Mouse (Mus musculus) neural tube, embryonic 15.5 days (tissue): ENCODE data around the gene March5. TPM values are rescaled to one million over a fixed set of nuclear protein-coding genes. Genes with fewer than 3 reads are reported as not detected.
A peak's percentile ranks its signal among the peaks of the same experiment; 100 is the strongest.
"Not testable (repeated sequence)": the region's sequence is repeated elsewhere in the genome, so short reads cannot be mapped to it uniquely, and the experiment has no call there.

ENCODE experiments used
- ATAC-seq: fragments of 200-750 bp; cut with Nextera tagmentation; 2 replicates; pipeline ENCODE4 v1.8.0; 2017; ENCODE audit warnings: mild to moderate bottlenecking, moderate TSS enrichment, moderate library complexity; ENCODE audit not compliant: low FRiP score
- H3K27ac ChIP-seq: fragments of 300-500 bp; sonication (generic); replicated peaks from 2 replicates; pipeline ENCODE4 v1.5.1; 2015; ENCODE audit warnings: mild to moderate bottlenecking, inconsistent platforms
- H3K27me3 ChIP-seq: fragments of 300-500 bp; sonication (generic); replicated peaks from 2 replicates; pipeline ENCODE4 v1.6.1; 2015; ENCODE audit warnings: inconsistent platforms
- H3K36me3 ChIP-seq: fragments of 300-500 bp; sonication (generic); 2 replicates; pipeline ENCODE4 v1.6.1; 2015; ENCODE audit warnings: inconsistent platforms
- H3K4me1 ChIP-seq: fragments of 300-500 bp; sonication (generic); 2 replicates; pipeline ENCODE4 v1.6.1; 2015; ENCODE audit warnings: inconsistent platforms
- H3K4me2 ChIP-seq: fragments of 300-500 bp; sonication (generic); 2 replicates; pipeline ENCODE4 v1.6.1; 2015; ENCODE audit warnings: inconsistent platforms, mild to moderate bottlenecking, moderate library complexity
- H3K4me3 ChIP-seq: fragments of 300-500 bp; sonication (generic); replicated peaks from 2 replicates; pipeline ENCODE4 v1.5.1; 2015; ENCODE audit warnings: mild to moderate bottlenecking, inconsistent platforms
- H3K9ac ChIP-seq: fragments of 300-500 bp; sonication (generic); replicated peaks from 2 replicates; pipeline ENCODE4 v1.6.1; 2015; ENCODE audit warnings: mild to moderate bottlenecking, inconsistent platforms
- H3K9me3 ChIP-seq: fragments of 300-500 bp; sonication (generic); replicated peaks from 2 replicates; pipeline ENCODE4 v1.6.1; 2016; ENCODE audit warnings: inconsistent platforms
- WGBS: fragments of 180-500 bp; shearing (Covaris S2); methylation state at CpG from one replicate; pipeline ENCODE4 v1.1.7; 2015; ENCODE audit warnings: mixed read lengths; 5-methylcytosine and 5-hydroxymethylcytosine counted together
- polyA plus RNA-seq: library from polyadenylated mRNA; unstranded; fragments of >200 nt; fragmentation: Nextera tagmentation; extraction: Ambion mirVana; gene quantifications from 2 replicates; pipeline ENCODE4 v1.2.1, GENCODE M21; 2015

The March5 gene
- polyA plus RNA-seq, 1 experiment from 2014 or later, result 104 TPM

DNA sequence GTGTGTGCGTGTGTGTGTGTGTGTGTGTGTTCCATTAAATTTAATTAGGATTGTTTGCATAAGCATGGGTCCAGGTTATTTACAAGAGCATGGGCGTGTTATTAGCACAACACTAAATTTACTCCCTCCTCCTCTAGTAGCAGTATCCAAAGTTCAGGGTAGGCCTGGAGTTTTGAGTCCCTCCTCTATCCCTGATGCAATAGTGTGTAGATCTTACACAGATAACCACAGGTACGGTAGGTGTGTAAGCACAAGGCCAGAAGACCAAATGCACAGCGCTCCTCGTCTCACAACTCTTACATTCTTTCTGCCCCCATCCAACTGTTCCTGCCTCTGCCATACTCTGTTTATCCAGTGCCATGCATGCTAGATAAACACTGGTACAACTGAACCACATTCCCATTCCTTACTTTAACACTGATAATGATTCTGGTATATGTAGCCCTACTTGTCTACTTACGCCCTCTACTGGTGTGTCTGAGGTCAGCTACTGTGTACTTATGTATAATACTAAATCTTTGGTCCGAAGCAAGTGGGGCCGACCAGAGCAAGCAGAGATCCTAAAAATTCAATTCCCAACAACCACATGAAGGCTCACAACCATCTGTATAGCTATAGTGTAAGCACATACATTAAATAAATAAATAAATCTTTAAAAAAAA, 2.3 kb downstream of the March5 start:
- no peaks in the 10 kb centered on the region for H3K27me3 ChIP-seq
- H3K4me1 ChIP-seq, result peaks cover 22% of the 10 kb centered on the region
- peaks cover 19% of the 10 kb centered on the region for H3K36me3 ChIP-seq
- no peak overlapping the region for H3K9ac ChIP-seq
- H3K4me3 ChIP-seq, result no peak overlapping the region
- no peak overlapping the region for H3K27ac ChIP-seq
- H3K4me2 ChIP-seq, result peak overlapping the region; percentile 87
- WGBS, result 87% methylated on average over 8 of the region's 8 CpGs
- H3K9me3 ChIP-seq, result no peaks in the 10 kb centered on the region
- ATAC-seq, result no peak

DNA sequence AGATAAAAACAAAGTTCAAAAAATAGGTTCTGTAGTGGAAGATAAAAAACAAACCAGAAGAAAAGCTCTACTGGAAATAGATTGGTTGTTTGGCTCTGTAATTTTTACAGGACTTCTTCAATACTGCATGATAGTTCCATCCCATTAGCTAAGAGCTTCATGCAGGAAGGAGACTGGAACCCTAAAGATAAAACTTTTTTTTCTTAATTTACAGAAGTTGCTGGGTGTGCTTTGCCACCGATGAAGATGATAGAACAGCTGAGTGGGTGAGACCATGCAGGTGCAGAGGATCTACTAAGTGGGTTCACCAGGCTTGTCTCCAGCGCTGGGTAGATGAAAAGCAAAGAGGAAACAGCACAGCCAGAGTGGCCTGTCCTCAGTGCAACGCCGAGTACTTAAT, 3.1 kb downstream of the March5 start:
- Histone ChIP-seq H3K4me1 (peaks cover 22% of the 10 kb centered on the region), H3K9ac (no peak overlapping the region), H3K27ac (no peak overlapping the region), H3K36me3 (peaks cover 21% of the 10 kb centered on the region), H3K4me2 (no peak overlapping the region), H3K27me3 (no peaks in the 10 kb centered on the region), H3K4me3 (no peak overlapping the region), H3K9me3 (no peaks in the 10 kb centered on the region)
- ATAC-seq, result no peak
- WGBS, result over 99% methylated on average over 4 of the region's 4 CpGs

DNA sequence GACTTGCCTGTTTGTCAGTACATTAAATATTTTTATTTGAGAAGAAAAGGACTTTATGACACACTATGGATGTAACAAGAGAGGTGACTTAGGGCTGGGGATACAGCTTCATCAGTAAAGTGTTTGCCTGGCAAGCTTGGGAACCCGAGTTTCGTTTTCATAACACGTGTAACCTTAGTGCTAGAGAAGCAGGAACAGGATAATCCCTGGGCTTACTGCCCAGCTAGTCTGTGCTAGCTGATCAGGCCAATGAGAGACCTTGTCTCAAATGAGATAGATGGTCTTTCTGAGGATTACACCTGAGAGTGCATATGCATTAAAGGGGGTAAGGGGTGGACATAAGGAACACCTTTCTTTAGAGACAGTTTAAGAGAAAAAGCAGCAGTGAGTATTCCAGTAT, 4.1 kb downstream of the March5 start:
- 97% methylated on average over 3 of the region's 3 CpGs for WGBS
- H3K9me3 ChIP-seq, result no peaks in the 10 kb centered on the region
- no peak for ATAC-seq

DNA sequence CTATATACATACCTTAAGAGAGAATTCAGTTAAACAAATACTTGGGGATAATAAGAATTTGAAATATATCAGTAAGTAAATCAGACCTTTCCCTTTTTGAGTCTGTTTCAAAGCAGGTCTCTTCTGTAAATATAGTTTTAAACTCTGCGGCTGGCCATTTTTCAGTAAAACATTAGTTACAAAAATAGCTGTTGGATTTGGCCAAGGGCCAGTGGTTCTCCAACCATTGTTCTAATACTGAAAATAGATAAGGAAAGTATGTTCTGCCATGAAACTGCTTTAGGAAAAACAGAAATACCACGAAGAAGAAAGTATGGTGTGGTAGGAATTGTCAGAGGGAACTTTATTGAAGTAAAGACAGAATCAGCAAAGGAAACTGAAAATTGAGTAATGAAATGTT, 7.4 kb downstream of the March5 start:
- H3K4me1 ChIP-seq, result peaks cover 1% of the 10 kb centered on the region
- H3K4me2 ChIP-seq, result no peak overlapping the region
- H3K9ac ChIP-seq, result no peak overlapping the region
- H3K4me3 ChIP-seq, result no peak overlapping the region
- 85% methylated on average over 2 of the region's 2 CpGs for WGBS
- ATAC-seq, result no peak
- no peak overlapping the region for H3K27ac ChIP-seq
- no peaks in the 10 kb centered on the region for H3K27me3 ChIP-seq
- H3K36me3 ChIP-seq, result peaks cover 45% of the 10 kb centered on the region
- no peaks in the 10 kb centered on the region for H3K9me3 ChIP-seq

More for the DNA sequence above, 4.1 kb downstream of the March5 start:
- Histone ChIP-seq H3K27me3 (no peaks in the 10 kb centered on the region), H3K4me3 (no peak overlapping the region), H3K27ac (no peak overlapping the region), H3K4me1 (peaks cover 16% of the 10 kb centered on the region), H3K36me3 (peaks cover 23% of the 10 kb centered on the region), H3K4me2 (no peak overlapping the region), H3K9ac (no peak overlapping the region)

DNA sequence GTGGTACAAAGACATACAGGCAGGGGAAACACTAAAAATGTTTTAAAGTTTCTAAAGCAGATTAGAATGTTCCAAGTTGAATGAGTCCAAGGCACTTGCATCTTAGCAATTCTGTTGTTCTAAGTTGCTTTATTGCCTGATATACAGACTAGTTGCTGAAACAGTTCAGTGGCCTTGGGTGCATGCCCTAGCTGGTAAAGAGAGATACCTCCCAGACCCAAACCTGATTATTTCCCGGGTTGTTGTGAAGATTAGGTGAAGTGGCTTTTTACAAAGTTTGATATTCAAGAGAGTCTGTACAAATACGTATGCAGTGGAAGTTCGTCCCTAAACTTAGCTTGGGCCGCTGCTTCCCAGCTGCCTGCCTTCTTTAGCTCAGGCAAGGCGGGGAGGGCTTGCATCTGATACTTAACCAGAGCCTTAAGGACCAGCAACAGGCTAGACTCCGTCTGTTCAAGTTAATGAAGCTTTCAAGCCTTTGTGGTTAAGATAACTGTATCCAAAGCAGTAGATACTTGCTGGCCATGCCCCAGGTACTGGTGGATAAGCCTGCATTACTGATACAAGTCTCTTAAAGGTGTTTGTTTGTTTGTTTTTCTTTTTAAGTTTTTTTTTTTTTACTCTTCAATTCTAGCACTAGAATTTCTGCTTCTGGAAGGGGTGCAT, 18.0 kb downstream of the March5 start:
- Histone ChIP-seq H3K9me3 (no peaks in the 10 kb centered on the region), H3K36me3 (peaks cover 16% of the 10 kb centered on the region), H3K27ac (no peak overlapping the region), H3K4me3 (no peak overlapping the region), H3K9ac (no peak overlapping the region), H3K4me1 (no peaks in the 10 kb centered on the region), H3K27me3 (no peaks in the 10 kb centered on the region), H3K4me2 (no peak overlapping the region)
- ATAC-seq, result no peak
- WGBS, result 86% methylated on average over 6 of the region's 6 CpGs

DNA sequence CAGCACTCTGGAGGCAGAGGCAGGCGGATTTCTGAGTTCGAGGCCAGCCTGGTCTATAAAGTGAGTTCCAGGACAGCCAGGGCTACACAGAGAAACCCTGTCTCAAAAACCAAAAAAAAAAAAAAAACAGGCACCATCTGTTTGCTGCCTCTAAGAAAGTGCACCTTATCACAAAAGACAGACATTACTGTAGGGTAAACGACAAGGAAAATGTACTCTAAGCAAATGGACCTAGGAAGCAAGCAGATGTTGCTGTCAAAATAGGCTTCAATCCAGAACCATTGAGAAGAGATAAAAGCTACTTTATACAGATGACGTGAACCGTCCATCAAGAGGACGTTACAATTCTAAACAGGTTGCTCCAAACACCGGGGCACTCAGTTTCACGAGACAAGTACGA, 25.3 kb downstream of the March5 start:
- not testable (repeated sequence) for H3K9ac ChIP-seq, H3K27ac ChIP-seq, H3K4me3 ChIP-seq, H3K36me3 ChIP-seq, H3K4me1 ChIP-seq, ATAC-seq, H3K9me3 ChIP-seq, H3K4me2 ChIP-seq
- 59% methylated on average over 9 of the region's 9 CpGs for WGBS
- H3K27me3 ChIP-seq, result peaks cover 12% of the 10 kb centered on the region; the same call in 1 of the 2 replicates

DNA sequence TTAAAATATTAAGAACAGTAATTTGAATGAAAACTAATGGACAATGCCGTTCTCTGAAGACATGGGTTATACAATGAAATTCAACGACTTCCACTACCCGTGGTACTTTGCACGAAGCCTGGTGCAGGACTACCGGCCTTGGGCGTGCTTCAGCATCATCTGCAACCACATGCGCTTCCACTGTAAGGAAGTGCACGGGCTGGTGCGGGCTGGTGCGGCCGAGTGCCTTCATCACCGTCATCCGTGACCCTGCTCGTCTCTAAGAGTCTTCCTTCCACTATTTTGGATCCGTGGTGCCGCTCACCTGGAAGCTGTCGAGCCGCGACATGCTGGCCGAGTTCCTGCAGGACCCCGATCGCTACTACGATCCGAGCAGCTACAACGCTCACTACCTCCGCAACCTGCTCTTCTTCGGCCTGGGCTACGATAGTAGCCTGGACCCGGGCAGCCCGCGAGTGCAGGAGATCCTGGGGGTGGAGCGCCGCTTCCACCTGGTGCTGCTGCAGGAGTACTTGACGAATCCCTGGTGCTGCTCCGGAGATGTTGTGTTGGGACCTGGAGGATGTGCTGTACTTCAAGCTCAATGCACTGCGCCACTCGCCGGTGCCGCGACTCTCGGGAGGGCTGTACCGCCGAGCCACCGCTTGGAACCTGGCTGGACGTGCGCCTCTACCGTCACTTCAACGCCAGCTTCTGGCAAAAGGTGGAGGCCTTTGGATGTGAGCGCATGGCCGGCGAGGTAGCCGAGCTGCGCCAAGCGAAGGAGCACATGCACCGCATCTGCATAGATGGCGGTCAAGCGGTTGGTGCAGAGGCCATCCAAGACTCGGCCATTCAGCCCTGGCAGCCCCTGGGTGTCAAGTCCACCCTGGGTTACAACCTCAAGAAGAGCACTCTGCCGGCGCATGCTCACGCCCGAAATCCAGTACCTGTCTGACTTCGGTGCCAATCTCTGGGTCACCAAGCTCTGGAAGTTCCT, 26.5 kb downstream of the March5 start:
- Histone ChIP-seq H3K4me3 (peak overlapping the region; percentile 46), H3K9me3 (no peaks in the 10 kb centered on the region), H3K4me2 (peak overlapping the region; percentile 85), H3K4me1 (peaks cover 17% of the 10 kb centered on the region), H3K36me3 (no peaks in the 10 kb centered on the region), H3K27me3 (peaks cover 12% of the 10 kb centered on the region; the same call in 1 of the 2 replicates), H3K9ac (peak overlapping the region; percentile 50), H3K27ac (0 out of 2 replicates have a peak overlapping the region, but pooled peaks have one; percentile 13)
- ATAC-seq, result peak; percentile 80
- WGBS, result 5% methylated on average over 63 of the region's 63 CpGs

DNA sequence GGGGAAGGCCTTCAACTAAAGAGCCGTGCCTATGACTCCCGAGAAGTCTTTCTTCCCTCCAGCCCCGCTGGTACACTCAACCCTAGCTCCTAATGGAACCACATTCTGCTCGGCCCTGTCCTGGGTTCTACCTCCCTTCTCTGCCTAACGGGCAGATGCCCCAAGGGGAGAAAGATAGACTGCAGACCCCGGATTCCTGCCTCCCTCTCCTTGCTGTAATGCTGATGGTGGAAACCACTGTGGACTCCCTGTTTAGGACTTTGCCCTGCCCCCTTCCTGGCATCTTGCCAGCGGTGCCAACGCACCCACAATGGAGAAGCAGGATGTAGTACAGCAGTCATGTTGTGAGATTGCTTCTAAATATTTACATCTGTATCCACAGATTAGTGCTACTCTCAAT, 28.5 kb downstream of the March5 start:
- Histone ChIP-seq H3K4me2 (no peak overlapping the region), H3K27ac (no peak overlapping the region), H3K9ac (no peak overlapping the region), H3K4me1 (peaks cover 18% of the 10 kb centered on the region), H3K4me3 (no peak overlapping the region), H3K36me3 (no peaks in the 10 kb centered on the region), H3K9me3 (no peaks in the 10 kb centered on the region), H3K27me3 (peaks cover 12% of the 10 kb centered on the region; the same call in 1 of the 2 replicates)
- ATAC-seq, result no peak
- WGBS, result 58% methylated on average over 8 of the region's 8 CpGs

DNA sequence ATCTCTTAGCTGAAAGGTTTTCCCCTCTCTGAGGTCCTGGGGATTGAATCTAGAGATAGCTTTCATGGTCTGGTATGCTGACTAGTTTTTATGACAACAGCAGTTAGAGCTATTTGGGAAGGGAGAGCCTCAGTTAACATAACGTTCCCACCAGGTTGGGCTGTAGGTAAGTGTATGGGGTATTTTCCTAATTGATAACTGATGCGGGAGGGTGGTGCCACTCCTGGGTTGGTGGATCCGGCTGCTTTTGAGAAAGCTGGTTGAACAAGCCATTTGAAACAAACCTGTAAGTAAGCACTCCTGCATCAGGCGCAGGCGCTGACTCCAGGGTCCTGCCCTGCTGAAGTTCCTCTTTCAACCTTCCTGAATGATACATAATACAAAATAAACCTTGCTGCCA, 30.0 kb downstream of the March5 start:
- no peak for ATAC-seq
- peaks cover 12% of the 10 kb centered on the region; the same call in 1 of the 2 replicates for H3K27me3 ChIP-seq
- H3K36me3 ChIP-seq, result no peaks in the 10 kb centered on the region

DNA sequence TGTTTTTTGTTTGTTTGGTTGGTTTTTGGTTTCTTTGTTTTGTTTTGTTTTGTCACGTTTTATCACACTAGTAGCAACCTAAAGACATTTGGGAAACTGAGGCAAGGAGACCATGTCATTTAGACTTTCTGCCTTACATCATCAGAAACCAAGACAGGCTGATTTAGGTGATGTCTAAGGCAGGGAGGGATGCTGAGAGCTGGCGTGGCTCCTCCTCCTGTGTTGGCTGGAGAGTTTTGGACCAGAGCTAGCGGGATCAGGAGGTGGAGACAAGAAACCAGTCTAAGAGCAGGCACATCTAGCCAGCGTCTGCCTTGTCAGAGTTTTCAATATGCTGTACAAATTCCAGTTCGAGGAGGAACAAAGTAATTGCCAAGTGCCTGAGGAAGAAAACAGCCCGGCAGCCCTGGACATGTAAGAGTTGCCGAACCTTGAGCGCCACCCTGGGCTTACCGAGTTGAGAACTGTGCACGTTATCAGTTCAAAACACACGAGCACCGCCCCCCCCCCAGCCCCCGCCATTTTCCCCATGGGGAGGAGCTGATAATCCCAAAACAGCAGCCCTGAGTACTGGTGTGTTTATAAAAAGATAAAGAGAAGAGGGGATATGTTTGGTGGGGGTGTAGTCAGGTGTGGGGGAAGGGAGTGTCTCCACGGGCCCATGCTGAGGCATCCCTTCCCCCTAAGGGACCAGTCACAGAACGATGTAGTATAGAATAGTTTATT, 30.5 kb downstream of the March5 start:
- Histone ChIP-seq H3K4me1 (peaks cover 18% of the 10 kb centered on the region), H3K4me2 (peak overlapping the region; percentile 28), H3K4me3 (no peak overlapping the region), H3K9me3 (no peaks in the 10 kb centered on the region), H3K9ac (no peak overlapping the region), H3K36me3 (no peaks in the 10 kb centered on the region), H3K27me3 (peaks cover 12% of the 10 kb centered on the region; the same call in 1 of the 2 replicates), H3K27ac (no peak overlapping the region)
- no peak for ATAC-seq
- 15% methylated on average over 15 of the region's 15 CpGs for WGBS

More for the DNA sequence above, 30.0 kb downstream of the March5 start:
- 65% methylated on average over 5 of the region's 5 CpGs for WGBS
- no peak overlapping the region for H3K4me3 ChIP-seq
- peaks cover 18% of the 10 kb centered on the region for H3K4me1 ChIP-seq
- H3K27ac ChIP-seq, result no peak overlapping the region
- H3K4me2 ChIP-seq, result no peak overlapping the region
- no peaks in the 10 kb centered on the region for H3K9me3 ChIP-seq
- no peak overlapping the region for H3K9ac ChIP-seq

DNA sequence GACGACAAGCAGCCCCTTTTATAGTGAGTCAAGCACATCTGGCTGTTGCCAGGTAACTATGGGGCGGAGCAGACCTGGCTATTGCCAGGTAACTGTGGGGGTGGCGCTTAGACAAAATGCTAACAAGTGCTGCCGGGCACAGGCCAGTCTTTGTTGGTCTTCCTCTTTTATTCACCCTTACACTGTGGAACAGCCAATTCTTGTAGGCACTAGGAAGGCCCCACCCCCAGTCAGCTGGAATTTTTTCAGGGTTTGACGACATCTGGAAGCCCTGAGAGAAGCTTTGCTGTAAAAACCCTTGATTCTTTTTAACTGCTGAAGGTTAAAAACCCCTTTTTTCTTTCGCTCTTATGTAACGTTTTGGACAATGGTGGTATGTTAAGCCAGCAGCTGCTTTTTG, 31.3 kb downstream of the March5 start:
- ATAC-seq, result peak; percentile 14; the same call in 1 of the 2 replicates
- peaks cover 16% of the 10 kb centered on the region for H3K4me1 ChIP-seq
- H3K4me3 ChIP-seq, result no peak overlapping the region
- H3K27ac ChIP-seq, result no peak overlapping the region
- H3K36me3 ChIP-seq, result no peaks in the 10 kb centered on the region
- peaks cover 12% of the 10 kb centered on the region; the same call in 1 of the 2 replicates for H3K27me3 ChIP-seq
- 19% methylated on average over 7 of the region's 7 CpGs for WGBS
- no peak overlapping the region for H3K4me2 ChIP-seq
- H3K9me3 ChIP-seq, result no peaks in the 10 kb centered on the region
- no peak overlapping the region for H3K9ac ChIP-seq
